Mouse (Mus musculus) heart, postnatal 0 days (tissue): ENCODE measurements around the gene Zfhx3.

Experiments
- CTCF ChIP-seq: IDR thresholded peaks from 2 replicates; pipeline ENCODE4 v1.5.1; 2016; ENCODE audit warnings: antibody characterized with exemption, control low read depth, low read depth
- EP300 ChIP-seq: IDR thresholded peaks from 2 replicates; pipeline ENCODE4 v1.6.1; 2016; ENCODE audit warnings: antibody characterized with exemption, low read depth

- TF ChIP-seq CTCF: no peak
- no peak for TF ChIP-seq EP300
These were observed 836.1 kb downstream of the Zfhx3 start for GRCm38 (mm10) chr8:108778551-108778950.
